Mouse (Mus musculus) cerebellum, adult (tissue): ENCODE measurements around the gene Nnmt.

Source experiments
- ATAC-seq: cut with Nextera tagmentation; 2 replicates; pipeline ENCODE4 v1.9.2; 2017; ENCODE audit warnings: mild to moderate bottlenecking, moderate library complexity, mixed read lengths; ENCODE audit not compliant: insufficient number of reproducible peaks, low FRiP score, low TSS enrichment

The Nnmt gene

DNA sequence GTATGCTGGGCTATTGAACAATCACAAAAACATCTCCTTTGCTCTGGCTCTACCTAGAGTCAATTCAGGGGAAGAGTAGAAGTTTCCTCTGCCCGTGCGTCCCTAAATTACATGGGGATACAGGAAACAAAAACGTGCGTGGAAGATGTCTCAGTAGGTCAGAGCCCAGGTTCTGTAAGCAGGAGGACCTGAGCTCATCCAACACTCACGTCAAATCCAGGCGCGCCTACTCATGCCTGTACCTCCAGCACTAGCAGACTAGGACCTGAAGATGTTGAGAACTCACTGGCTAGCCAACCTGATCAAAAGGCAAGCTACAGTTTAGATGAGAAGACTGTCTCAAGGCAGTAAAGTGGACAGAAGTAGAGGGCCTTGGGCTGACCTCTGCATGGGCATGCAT is 32.2 kb upstream of the Nnmt start:
- ATAC-seq, result no peak

DNA sequence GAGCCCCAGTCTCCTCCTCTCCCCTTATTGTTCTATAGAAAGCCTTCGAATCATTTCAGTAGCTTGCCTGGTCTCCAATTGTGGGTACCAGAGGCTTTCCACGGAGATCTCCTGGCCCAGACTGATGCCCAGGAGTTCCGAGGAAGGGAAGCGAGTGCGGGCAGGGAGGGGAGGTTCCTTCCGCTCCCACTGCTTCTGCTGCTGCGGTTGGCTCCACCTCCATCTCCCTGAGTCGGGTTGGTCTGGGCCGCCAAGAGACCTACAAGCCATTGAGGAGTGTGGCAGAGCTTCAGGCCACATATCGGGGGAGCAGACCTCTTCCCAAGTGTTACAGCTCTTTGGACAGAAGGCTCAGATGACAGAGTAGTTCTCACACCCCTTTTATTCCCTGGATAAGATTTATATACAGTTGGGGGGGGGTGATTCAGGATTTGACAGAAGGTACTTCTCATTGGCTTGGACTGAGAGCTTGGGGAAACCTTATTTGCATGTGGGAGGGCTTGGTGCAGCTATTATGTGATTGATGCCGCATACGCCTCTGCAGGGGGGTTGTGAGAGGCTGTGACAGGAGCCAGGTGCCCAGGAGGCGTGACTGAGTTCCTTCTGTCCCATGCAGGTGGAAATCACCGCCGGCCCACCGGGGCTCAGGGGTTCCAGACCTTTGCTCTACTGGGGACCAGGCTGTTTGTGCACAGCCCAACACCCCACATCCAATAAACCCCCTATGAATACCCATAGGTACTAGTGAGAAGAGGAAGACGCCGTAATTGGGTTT is 30.8 kb upstream of the Nnmt start:
- no peak for ATAC-seq

- ATAC-seq, result no peak
These were observed 28.2 kb upstream of the Nnmt start for GRCm38 (mm10) chr9:48633147-48633546.

GRCm38 (mm10) chr9:48619268-48619667 is 14.3 kb upstream of the Nnmt start:
- no peak for ATAC-seq

GRCm38 (mm10) chr9:48618589-48618988 is 13.6 kb upstream of the Nnmt start:
- peak; percentile 64; the same call in 1 of the 2 replicates for ATAC-seq

DNA sequence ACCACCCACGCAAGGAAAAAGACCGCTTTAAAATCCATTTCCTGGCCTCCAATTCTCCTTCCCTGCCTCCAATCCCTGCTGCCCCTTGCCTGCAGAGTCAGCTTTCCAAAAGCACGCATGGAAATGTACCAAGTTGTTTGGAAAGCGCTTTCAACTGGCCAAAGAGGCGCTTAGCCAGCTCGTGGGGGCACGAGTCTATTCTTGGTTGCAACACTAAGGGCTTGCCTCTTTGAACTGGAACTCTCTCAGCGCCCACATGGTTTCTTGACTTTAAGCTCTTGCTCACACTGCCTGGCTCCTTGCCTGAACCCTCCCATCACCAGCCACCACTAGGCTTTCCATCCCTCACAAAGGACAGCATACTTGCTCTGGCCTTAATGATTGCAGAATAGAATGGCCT is 13.2 kb upstream of the Nnmt start:
- no peak for ATAC-seq

DNA sequence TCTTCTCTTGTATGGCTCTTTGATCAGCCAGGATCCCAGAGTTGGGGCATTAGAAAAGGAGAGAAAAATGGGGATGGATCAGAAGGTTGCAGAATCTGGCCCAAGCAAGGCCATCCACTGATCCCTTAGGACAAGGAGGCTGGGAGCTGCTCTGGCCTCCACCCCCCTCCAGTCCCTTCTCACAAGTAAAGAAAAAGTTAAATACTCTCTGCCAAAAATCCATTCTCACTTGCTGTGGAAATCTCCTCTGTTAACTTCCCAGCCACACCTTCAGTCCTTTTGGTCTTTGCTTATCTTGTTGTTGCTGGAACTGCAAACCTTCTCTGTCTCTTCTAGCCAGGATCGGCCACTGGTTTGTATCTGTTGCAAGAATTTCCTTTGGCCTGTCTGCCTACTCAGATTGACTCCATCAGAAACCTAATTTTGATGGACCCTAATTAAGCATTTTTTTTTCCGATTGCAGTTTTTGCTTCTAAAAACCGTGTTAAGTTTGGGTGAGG is 12.6 kb upstream of the Nnmt start:
- no peak for ATAC-seq

- no peak for ATAC-seq
These were observed 8.3 kb upstream of the Nnmt start for GRCm38 (mm10) chr9:48613221-48613620.

DNA sequence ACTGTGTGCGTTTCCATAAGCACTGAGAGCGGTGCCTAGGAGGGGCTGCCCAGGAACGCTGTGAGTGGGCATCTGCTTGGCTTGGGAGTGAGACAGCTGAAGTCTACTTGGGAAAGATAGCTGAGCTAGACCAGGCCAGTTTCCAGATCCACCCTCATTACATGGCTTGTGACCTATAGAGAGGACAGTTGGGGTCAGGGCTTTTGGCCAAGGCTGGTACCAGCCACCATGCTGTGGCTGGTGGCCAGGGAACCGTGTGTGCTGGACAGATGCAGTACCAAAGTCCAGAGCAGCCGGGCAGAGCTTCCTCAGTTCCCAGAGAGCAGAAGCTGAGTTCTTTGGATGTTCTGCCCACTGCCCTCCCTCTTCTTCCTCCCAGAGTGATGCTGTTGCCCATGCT is 7.6 kb upstream of the Nnmt start:
- no peak for ATAC-seq

- no peak for ATAC-seq
These were observed 6.1 kb upstream of the Nnmt start for GRCm38 (mm10) chr9:48611032-48611431.

DNA sequence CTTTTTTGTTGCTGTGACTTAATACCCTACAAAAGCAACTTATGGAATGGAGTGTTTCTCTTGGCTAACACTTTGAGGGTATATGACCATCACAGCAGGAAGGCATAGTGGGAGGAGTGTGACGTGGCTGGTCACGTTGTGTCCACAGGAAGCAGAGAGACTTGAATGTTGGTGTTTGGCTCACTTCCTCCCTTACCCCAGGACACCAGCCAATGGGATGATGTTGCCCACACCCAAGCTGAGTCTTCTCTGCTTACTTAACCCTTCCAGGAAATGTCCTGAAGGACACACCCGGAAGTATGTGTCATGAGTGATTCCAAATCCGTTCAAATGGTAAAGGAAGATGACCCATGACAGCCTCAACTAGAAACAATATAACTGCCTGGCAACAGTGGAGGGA is 4.8 kb upstream of the Nnmt start:
- ATAC-seq, result no peak

- ATAC-seq, result no peak
These were observed 2.5 kb upstream of the Nnmt start for GRCm38 (mm10) chr9:48607417-48607816.

DNA sequence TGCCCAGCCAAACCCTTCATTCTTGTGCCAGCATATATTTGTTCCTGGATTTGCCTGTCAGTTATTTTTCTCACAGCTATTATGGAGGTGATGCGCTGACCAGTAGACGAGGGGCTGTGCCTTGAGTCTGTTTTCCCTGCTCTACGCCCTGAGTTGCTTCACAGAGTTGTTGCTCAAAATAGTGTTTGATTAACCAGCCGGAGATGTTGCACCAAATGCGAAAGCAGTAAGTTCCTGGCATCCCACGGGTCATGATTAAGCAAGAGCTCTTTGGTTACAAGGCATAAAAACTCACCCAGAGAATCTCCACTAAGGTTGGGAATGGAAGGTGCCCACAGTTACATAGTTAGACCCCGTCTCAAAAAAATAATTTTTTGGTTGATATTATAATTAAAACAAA is 1.2 kb upstream of the Nnmt start:
- no peak for ATAC-seq

DNA sequence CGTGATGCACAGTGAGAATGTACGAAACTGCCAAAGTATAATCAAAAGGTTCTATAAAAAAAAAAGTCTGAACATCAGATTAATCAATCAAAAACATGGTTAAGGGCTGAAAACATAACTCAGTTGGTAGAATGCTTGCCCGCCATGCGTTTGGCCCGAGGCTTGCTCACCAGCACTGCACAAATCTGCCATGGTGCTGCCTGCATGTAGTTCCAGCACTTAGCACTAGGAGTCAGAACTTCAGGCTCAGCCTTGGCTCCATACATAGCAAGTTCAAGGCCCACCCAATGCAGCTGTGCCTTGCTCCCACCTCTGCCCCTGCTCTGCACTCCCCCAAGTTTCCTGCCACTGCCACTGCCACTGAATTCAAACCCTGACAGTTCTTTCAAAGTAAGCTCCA is 744 bp upstream of the Nnmt start:
- no peak for ATAC-seq

GRCm38 (mm10) chr9:48604226-48604625 is 727 bp downstream of the Nnmt start:
- no peak for ATAC-seq

- no peak for ATAC-seq
These were observed 4.1 kb downstream of the Nnmt start for GRCm38 (mm10) chr9:48600881-48601280.

DNA sequence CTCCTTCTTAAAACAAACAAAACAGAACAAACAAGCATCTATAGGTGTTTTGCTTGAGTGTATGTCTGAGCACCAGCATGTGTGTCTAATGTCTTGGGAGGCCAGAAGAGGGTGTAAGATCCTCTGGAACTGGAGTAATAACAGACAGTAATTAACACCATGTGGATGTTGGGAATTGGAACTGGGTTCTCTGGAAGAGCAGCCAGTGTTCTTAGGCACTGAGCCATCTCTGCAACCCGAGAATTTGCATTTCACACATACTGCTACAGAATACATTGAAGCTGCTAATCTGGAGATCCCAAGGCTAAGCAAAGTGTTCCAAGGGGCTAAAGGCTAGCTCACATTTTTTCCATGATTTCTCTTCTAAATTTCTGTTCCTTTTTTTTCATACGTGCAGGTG is 4.9 kb downstream of the Nnmt start:
- no peak for ATAC-seq

- ATAC-seq, result no peak
These were observed 7.5 kb downstream of the Nnmt start for GRCm38 (mm10) chr9:48597494-48597893.

- no peak for ATAC-seq
These were observed 8.0 kb downstream of the Nnmt start for GRCm38 (mm10) chr9:48596924-48597323.

DNA sequence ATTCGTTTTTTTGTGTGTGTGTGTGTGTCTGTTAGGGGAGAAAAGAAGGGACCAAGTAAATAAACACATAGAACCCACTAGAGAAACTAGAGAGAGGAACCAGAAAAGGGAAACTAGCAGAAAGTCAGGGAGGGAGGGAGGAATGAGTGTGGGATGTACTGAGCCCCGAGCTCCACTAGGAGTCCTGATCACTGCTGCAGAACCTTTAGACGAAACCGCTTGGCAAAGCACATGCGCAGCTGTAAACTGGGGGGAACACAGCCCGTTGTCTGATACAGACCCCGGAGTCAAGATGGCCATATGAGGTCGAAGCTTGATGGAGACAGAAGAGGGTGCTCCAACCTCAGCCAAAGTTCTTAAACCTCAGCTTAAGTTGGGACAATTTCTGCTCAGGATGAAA is 11.0 kb downstream of the Nnmt start:
- ATAC-seq, result no peak

- ATAC-seq, result no peak
These were observed 14.3 kb downstream of the Nnmt start for GRCm38 (mm10) chr9:48590606-48591005.

GRCm38 (mm10) chr9:48586332-48586731 is 18.6 kb downstream of the Nnmt start:
- no peak for ATAC-seq
